Mouse (Mus musculus): ENCODE measurements around the gene Crb2.

GRCm38 (mm10) chr2:37768903-37769302 is 7.1 kb upstream of the Crb2 start:
- no peak for TF ChIP-seq CTCF (IDR thresholded peaks at IDR 0.05; ENCODE audit: low read depth)
- no peak for TF ChIP-seq EP300 (IDR thresholded peaks at IDR 0.05; ENCODE audit: low read depth)

Data from heart, postnatal 0 days (tissue).